Mouse (Mus musculus) gonadal fat pad, adult 2 months (tissue): Measurements from ENCODE around the gene Atxn2. TPM values are rescaled to one million over a fixed set of nuclear protein-coding genes. Genes with fewer than 3 reads are reported as not detected.
"Not testable (repeated sequence)": the region's sequence is repeated elsewhere in the genome, so short reads cannot be mapped to it uniquely, and the experiment has no call there.

Experiments used
- DNase-seq: peaks from one replicate; pipeline ENCODE4 v3.0.0-alpha.2; 2012; ENCODE audit warnings: low read depth
- polyA plus RNA-seq: library from polyadenylated mRNA; depleted of rRNA; stranded (reverse); fragments of >200 nt; gene quantifications from 2 replicates; pipeline ENCODE4 v1.2.3, GENCODE M21; 2012

The Atxn2 gene
- polyA plus RNA-seq, 1 experiment = 70.6 TPM

GRCm38 (mm10) chr5:121710851-121711173, 325 bp upstream of the Atxn2 start:
- no peak for DNase-seq

DNA sequence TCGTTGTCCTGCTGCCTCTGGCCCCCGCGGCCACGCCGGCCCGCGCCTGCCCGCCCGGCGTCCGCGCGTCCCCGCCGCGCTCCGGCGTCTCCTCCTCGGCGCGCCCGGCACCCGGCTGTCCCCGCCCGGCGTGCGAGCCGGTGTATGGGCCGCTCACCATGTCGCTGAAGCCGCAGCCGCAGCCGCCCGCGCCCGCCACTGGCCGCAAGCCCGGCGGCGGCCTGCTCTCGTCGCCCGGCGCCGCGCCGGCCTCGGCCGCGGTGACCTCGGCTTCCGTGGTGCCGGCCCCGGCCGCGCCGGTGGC, 743 bp downstream of the Atxn2 start:
- DNase-seq = no peak

GRCm38 (mm10) chr5:121712232-121712933, 1.2 kb downstream of the Atxn2 start:
- no peak for DNase-seq

- DNase-seq = no peak
Measured at GRCm38 (mm10) chr5:121712934-121713538, 1.9 kb downstream of the Atxn2 start.

GRCm38 (mm10) chr5:121714331-121714730, 3.2 kb downstream of the Atxn2 start:
- no peak for DNase-seq

GRCm38 (mm10) chr5:121714928-121715327, 3.8 kb downstream of the Atxn2 start:
- no peak for DNase-seq

DNA sequence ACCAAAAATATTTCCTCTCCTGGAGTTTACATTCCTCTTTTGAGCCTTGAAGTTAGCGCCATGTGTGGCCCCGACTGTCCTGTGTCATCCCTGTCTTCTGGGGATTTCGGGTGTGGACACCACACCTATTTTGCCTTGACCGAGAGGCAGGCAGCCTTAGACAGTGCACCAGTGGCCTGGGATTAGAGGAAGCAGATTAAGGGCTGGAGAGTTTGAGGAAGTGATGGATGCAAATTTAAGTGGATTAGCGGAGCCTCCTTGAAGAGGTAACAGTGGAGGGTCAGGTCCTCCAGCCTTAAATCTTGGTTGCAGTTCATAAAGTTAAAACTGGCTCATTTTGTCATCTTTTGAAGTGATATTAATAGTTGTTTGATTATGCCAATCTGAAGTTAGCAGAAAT, 7.3 kb downstream of the Atxn2 start:
- DNase-seq = no peak

- no peak for DNase-seq
Measured at GRCm38 (mm10) chr5:121720888-121721585, 9.9 kb downstream of the Atxn2 start.

GRCm38 (mm10) chr5:121721841-121722240, 10.7 kb downstream of the Atxn2 start:
- no peak for DNase-seq

DNA sequence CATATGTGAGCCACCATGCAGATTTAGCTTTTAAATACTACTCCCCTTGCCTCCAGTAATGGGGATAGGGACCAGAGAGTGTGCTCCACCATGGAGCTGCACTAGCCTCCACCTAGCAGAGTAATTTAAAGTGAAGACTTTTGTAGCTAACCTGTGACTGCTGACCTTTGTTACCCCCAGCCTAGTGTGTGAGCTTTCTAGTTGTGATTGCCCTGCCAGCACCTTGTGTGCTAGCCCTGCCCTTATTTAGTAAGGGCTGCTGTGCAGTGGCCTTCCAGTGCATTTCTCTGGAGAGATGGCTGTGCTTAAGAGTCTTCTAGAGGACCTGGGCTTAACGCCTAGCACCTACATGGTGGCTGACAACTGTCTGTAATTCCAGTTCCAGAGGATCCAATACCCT, 13.5 kb downstream of the Atxn2 start:
- DNase-seq = no peak

DNA sequence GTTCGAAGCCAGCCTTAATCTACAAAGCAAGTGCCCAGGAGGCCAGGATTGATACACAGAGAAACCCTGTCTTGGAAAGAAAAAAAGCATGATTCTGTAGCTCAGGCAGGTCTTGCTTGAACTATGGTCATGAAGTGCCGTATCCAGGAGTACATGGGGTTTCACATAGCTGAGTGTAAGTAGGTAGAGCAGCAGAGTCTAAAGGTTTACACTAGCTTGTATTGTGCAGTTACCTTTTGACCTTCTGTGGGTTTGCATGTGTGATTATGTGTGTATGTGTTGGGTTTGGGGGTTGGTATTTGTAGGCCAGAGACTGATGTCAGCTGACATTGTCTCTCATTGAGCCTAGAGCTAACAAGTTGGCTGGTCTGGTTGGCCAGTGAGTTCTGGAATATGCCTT, 18.9 kb downstream of the Atxn2 start:
- DNase-seq = no peak

DNA sequence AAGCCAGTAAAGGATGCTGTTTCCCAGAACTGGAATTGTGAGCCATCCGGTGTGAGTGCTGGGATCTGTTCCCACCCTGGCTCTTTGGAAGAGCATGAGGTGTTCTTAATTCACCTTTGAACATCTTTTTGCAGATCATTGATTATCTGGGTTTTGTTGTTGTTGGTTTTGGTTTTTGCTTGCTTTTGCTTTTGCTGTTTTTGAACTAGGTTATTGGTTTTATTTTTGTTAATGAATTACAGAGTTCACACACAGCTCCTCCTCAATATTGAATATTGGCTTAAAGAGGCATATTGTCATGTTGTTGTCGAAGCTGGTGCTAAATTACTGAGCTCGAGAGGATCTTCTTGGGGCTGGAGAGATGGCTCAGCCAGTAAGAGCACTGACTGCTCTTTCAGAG, 25.5 kb downstream of the Atxn2 start:
- DNase-seq = no peak

GRCm38 (mm10) chr5:121738162-121738561, 27.0 kb downstream of the Atxn2 start:
- not testable (repeated sequence) for DNase-seq

DNA sequence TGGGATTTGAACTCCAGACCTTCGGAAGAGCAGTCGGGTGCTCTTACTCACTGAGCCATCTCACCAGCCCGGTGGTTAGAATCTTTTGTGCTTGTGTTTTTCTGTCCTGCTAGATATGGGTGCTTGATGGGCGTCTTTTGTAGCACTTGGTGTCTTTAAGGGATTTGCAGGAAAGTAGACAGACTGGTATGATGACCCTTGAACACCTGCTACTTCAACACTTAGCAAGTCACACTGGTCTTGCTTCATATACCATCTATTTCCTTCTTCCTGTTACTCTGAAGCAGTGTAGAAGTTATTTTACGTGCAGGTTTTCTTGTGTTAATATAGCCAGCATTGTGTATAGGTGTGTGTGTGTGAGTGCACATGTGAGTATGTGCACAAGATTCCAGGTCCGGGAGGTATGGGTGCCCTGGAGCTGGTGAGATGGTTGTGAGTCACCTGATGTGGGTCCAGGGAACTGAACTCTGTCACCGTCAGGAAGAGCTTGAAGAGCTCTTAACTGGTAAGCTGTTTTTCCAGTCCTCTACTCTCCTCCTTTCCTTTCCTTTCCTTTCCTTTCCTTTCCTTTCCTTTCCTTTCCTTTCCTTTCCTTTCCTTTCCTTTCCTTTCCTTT, 27.5 kb downstream of the Atxn2 start:
- peak; percentile 81 for DNase-seq

GRCm38 (mm10) chr5:121740516-121740915, 29.4 kb downstream of the Atxn2 start:
- no peak for DNase-seq

- no peak for DNase-seq
Measured at GRCm38 (mm10) chr5:121742915-121743314, 31.8 kb downstream of the Atxn2 start.

DNA sequence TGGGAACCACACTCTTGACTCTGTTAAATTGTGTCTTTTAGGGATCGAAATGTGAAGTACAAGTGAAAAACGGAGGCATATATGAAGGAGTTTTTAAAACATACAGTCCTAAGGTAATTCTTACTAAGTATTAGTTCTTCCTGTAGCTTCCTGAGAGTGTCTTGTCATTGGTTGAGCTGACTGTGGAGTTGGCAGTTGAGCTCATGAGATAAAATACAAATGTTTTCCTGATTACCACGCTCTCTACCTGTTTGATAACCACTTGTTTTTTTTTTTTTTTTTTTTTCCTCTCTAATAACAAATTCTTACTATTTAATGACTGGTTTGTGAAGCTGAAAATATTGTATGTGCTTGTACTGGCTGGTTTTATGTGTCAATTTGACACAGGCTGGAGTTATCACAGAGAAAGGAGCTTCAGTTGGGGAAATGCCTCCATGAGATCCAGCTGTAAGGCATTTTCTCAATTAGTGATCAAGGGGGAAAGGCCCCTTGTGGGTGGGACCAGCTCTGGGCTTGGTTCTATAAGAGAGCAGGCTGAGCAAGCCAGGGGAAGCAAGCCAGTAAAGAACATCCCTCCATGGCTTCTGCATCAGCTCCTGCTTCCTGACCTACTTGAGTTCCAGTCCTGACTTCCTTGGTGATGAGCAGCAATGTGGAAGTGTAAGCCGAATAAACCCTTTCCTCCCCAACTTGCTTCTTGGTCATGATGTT, 36.9 kb downstream of the Atxn2 start:
- DNase-seq = not testable (repeated sequence)

DNA sequence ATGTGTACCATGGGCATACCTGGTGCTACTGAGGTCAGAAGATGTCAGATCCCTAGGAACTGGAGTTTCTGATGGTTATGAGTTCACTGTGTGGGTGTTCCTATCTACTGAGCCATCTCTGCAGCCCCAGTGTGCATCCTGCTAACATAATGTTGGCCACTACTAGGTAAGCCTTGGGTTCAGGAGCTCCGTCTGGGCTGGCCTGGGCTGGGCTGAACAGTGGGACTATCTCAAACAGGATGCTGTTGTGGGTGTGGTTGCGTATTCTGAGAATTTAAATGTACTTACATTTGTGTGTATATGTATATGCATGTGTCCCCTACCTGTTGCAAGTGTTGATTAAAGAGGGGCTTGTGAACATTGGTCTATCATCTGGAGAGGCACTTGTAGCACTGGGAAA, 38.5 kb downstream of the Atxn2 start:
- no peak for DNase-seq

DNA sequence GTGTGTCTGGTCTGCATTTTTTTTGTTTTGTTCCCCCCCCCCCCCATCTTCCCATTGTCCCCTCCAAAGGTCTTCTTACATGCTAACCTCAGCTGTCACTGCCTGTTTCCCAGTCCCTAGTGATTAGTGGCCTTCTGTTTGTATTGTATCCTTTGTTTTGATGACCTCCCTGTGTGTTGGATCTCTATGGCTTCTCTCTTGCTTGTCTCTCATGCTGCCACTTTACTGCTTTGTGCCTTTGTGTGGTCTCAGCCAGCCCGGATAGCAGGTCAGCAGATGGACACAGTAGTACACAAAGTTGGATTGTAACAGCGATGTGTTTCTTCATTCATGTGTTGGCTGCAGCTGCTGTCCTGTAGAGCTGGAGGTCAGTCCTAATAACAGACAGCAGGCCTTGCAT, 46.8 kb downstream of the Atxn2 start:
- DNase-seq = no peak

- DNase-seq = no peak
Measured at GRCm38 (mm10) chr5:121758341-121758740, 47.2 kb downstream of the Atxn2 start.

- DNase-seq = no peak
Measured at GRCm38 (mm10) chr5:121759921-121760320, 48.8 kb downstream of the Atxn2 start.

GRCm38 (mm10) chr5:121761459-121761858, 50.3 kb downstream of the Atxn2 start:
- DNase-seq = no peak
